Mouse (Mus musculus): ENCODE results near the gene Pdzd2.

Gene Pdzd2

GRCm38 (mm10) chr15:12539618-12540302, 200.0 kb downstream of the Pdzd2 start:
- DNase-seq (ENCODE audit: low spot score in 2 of 2): no peak

- no peak for DNase-seq (ENCODE audit: low spot score in 2 of 2)
These were observed 206.5 kb downstream of the Pdzd2 start for GRCm38 (mm10) chr15:12533254-12533653.

GRCm38 (mm10) chr15:12532568-12532967, 207.2 kb downstream of the Pdzd2 start:
- no peak for DNase-seq (ENCODE audit: low spot score in 2 of 2)

GRCm38 (mm10) chr15:12522810-12523209, 216.9 kb downstream of the Pdzd2 start:
- DNase-seq (ENCODE audit: low spot score in 2 of 2): no peak

GRCm38 (mm10) chr15:12520292-12520691, 219.4 kb downstream of the Pdzd2 start:
- DNase-seq (ENCODE audit: low spot score in 2 of 2): no peak

GRCm38 (mm10) chr15:12518370-12518973, 221.3 kb downstream of the Pdzd2 start:
- DNase-seq (ENCODE audit: low spot score in 2 of 2): no peak

GRCm38 (mm10) chr15:12517314-12517813, 222.4 kb downstream of the Pdzd2 start:
- no peak for DNase-seq (ENCODE audit: low spot score in 2 of 2)

- DNase-seq (ENCODE audit: low spot score in 2 of 2): no peak
These were observed 224.4 kb downstream of the Pdzd2 start for GRCm38 (mm10) chr15:12515272-12515844.

- no peak for DNase-seq (ENCODE audit: low spot score in 2 of 2)
These were observed 226.2 kb downstream of the Pdzd2 start for GRCm38 (mm10) chr15:12513526-12513925.

- DNase-seq (ENCODE audit: low spot score in 2 of 2): no peak
These were observed 230.9 kb downstream of the Pdzd2 start for GRCm38 (mm10) chr15:12508765-12509377.

GRCm38 (mm10) chr15:12507523-12507922, 232.2 kb downstream of the Pdzd2 start:
- no peak for DNase-seq (ENCODE audit: low spot score in 2 of 2)

- no peak for DNase-seq (ENCODE audit: low spot score in 2 of 2)
These were observed 233.2 kb downstream of the Pdzd2 start for GRCm38 (mm10) chr15:12506514-12506913.

- no peak for DNase-seq (ENCODE audit: low spot score in 2 of 2)
These were observed 233.6 kb downstream of the Pdzd2 start for GRCm38 (mm10) chr15:12506085-12506484.

GRCm38 (mm10) chr15:12505556-12505955, 234.2 kb downstream of the Pdzd2 start:
- DNase-seq (ENCODE audit: low spot score in 2 of 2): no peak

GRCm38 (mm10) chr15:12503907-12504306, 235.8 kb downstream of the Pdzd2 start:
- DNase-seq (ENCODE audit: low spot score in 2 of 2): no peak

GRCm38 (mm10) chr15:12501924-12502548, 237.7 kb downstream of the Pdzd2 start:
- no peak for DNase-seq (ENCODE audit: low spot score in 2 of 2)

GRCm38 (mm10) chr15:12500674-12501073, 239.1 kb downstream of the Pdzd2 start:
- no peak for DNase-seq (ENCODE audit: low spot score in 2 of 2)

- no peak for DNase-seq (ENCODE audit: low spot score in 2 of 2)
These were observed 245.6 kb downstream of the Pdzd2 start for GRCm38 (mm10) chr15:12494084-12494483.

GRCm38 (mm10) chr15:12493258-12493657, 246.5 kb downstream of the Pdzd2 start:
- DNase-seq (ENCODE audit: low spot score in 2 of 2): no peak

GRCm38 (mm10) chr15:12490969-12491368, 248.8 kb downstream of the Pdzd2 start:
- no peak for DNase-seq (ENCODE audit: low spot score in 2 of 2)

GRCm38 (mm10) chr15:12490527-12490926, 249.2 kb downstream of the Pdzd2 start:
- no peak for DNase-seq (ENCODE audit: low spot score in 2 of 2)

GRCm38 (mm10) chr15:12488316-12488715, 251.4 kb downstream of the Pdzd2 start:
- DNase-seq (ENCODE audit: low spot score in 2 of 2): no peak

Measured in thymus, postnatal 10 days (tissue).